Mouse (Mus musculus): ENCODE measurements around the gene Rpl18. TPM values are rescaled to one million over a fixed set of nuclear protein-coding genes. Genes with fewer than 3 reads are reported as not detected.

The Rpl18 gene
- total RNA-seq, 2 experiments from 2014 or later: 318 to 325 TPM

DNA sequence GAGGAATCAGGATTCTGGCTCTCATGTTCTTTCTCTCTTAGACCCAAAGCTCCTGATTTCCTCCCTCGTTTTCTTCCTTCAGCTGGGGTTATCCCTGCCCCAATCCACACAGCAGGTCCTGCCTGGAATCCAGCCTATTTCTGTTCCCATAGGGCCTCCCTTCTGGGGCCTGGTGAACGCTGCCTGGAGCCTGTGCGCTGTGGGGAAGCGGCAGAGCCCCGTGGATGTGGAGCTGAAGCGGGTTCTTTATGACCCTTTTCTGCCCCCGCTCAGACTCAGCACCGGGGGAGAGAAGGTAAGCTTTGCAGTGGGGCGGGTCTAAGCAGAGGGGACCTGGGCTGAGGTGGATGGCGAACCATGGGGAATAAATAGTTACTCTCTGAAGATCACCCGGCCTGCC is 14.2 kb upstream of the Rpl18 start:
- Histone ChIP-seq H3K27ac (peak overlapping the region; percentile 98), H3K4me3 (peak overlapping the region; percentile 66)
- peak in 1 of 2 experiments; percentile 36 for DNase-seq (ENCODE audit: extremely low spot score in 1 of 2, low spot score in 2 of 2)
- TF ChIP-seq CTCF (IDR thresholded peaks at IDR 0.05): no peak
- intact Hi-C loops (cut with DNase I): no loop called here

DNA sequence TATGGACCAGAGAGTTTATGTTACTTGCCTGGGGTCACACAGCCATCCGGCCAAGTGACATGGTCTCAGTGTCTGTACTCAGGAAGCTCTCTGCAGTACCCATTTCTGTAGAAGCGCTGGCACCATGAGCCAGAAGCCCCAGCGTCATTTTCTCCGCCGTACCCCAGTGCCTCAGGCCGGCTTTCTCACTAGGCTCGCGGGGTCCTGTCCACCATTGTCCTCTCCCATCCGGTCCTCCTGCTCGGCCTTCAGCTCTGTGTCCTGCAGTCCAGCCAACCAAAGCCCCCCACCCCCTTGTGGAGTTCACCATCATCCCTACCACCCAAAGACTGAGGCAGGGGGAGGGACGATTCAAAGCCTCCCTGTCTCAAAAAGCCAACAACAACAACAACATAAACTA is 13.7 kb upstream of the Rpl18 start:
- no peak for TF ChIP-seq CTCF (IDR thresholded peaks at IDR 0.05)
- DNase-seq (ENCODE audit: extremely low spot score in 1 of 2, low spot score in 2 of 2): no peak
- intact Hi-C loops (cut with DNase I): no loop called here
- peak overlapping the region; percentile 98 for H3K27ac ChIP-seq
- H3K4me3 ChIP-seq: peak overlapping the region; percentile 66

DNA sequence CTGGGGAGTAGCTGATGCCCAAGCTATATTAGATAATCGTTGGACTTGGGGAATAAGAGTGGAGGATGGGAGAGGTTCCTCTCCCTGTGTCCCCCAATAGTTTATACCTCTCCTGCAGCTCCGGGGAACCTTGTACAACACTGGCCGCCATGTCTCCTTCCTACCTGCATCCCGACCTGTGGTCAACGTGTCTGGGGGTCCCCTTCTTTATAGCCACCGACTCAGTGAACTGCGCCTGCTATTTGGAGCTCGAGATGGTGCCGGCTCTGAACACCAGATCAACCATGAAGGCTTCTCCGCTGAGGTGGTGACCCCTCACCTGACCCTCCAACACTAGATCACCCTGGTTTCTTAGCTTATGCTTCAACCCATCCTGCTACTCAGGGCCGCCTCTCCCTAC is 12.9 kb upstream of the Rpl18 start:
- H3K27ac ChIP-seq: no peak overlapping the region
- no peak for DNase-seq (ENCODE audit: extremely low spot score in 1 of 2, low spot score in 2 of 2)
- TF ChIP-seq CTCF (IDR thresholded peaks at IDR 0.05): no peak
- intact Hi-C loops (cut with DNase I): no loop called here
- H3K4me3 ChIP-seq: no peak overlapping the region

GRCm38 (mm10) chr7:45702809-45703520 is 12.3 kb upstream of the Rpl18 start:
- intact Hi-C loops (cut with DNase I): no loop called here
- H3K4me3 ChIP-seq: no peak overlapping the region
- peak overlapping the region; percentile 98 for H3K27ac ChIP-seq
- TF ChIP-seq CTCF (IDR thresholded peaks at IDR 0.05): no peak
- DNase-seq (ENCODE audit: extremely low spot score in 1 of 2, low spot score in 2 of 2): peak in 1 of 2 experiments; percentile 19

DNA sequence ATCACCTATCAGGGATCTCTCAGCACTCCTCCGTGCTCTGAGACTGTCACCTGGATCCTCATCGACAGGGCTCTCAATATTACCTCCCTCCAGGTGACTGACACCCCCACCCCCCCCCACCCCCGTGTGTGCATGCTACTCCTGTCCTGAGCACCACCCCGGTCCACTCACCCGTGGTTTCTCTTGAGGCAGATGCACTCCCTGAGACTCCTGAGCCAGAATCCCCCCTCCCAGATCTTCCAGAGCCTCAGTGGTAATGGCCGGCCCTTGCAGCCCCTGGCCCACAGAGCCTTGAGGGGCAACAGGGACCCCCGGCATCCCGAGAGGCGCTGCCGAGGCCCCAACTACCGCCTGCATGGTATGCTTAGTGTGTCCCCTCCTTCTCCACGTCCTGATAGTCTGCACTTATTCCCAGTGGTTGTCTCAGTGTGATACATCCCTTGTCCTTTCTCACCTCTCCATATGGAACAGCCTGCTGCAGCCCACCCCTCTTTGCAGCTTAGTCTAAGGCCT is 11.7 kb upstream of the Rpl18 start:
- H3K4me3 ChIP-seq: peak overlapping the region; percentile 57
- intact Hi-C loops (cut with DNase I): no loop called here
- H3K27ac ChIP-seq: peak overlapping the region; percentile 98
- DNase-seq (ENCODE audit: extremely low spot score in 1 of 2, low spot score in 2 of 2): no peak
- TF ChIP-seq CTCF (IDR thresholded peaks at IDR 0.05): no peak

DNA sequence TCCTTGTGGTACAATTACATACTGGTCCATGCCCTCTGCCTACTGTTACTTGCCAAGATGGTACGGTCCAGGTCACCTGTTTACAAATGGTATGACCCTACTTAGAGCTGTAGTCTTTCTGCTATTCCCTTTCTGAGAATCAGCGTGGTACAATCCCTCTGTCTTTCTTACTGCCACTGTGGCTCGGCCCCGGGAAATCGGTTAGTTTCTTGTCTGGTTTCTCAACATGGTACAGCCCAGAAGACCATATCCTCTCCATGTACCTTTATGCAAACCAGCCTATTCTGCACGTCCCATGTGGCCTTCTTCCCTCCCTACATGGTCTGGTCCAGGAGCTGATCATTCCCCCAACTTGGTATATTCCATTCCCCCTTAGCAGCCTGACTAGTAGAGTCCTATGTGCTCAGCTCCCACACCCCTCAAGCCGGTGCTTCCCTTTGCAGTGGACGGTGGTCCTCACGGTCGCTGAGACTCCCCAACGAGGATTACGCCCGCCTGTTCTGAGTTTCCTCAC is 11.2 kb upstream of the Rpl18 start:
- peak; percentile 68 to 75 for DNase-seq (ENCODE audit: extremely low spot score in 1 of 2, low spot score in 2 of 2)
- peak overlapping the region; percentile 57 for H3K4me3 ChIP-seq
- intact Hi-C loops (cut with DNase I): no loop called here

DNA sequence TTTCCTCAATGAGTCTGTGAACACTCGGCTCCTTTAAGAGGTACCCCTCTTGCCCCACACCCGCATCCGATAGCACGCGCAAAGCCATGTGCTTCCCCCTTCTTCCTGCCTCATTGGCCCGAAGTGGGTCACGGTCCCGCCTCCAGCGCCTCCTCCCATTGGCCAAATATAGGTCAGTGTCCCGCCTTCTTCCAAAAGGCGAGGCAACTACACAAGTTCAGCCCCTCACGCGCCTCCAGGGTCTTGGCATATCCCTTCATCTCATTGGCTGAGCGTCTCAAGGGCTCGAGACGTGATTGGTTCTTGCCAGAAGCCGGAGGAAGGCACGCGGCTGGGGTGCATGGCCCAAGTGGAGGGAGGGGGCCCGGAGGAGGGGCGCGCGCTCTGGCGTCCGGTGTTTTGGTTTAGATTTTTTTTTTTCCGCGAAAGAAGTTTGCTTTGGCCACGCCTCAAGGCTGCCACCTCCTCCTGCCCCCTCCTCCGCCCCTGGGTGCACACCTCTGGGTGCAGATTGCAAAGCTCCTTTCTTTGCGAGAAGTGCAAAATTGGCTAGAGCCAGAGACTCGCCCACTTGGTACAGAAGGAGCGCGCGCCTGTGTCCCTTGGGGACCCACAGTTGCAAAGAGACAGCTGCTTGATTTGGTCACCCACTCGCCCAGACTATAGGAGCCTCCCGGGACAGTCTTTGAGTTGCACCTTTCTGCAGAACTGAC is 10.4 kb upstream of the Rpl18 start, which contains the start of gene Dbp:
Gene Dbp (plus strand): TSS at position 359 of the 713 bp plus-strand sequence.
- no peak for TF ChIP-seq CTCF (IDR thresholded peaks at IDR 0.05)
- peak within 1 kb of the TSS; percentile 68 for H3K4me3 ChIP-seq
- DNase-seq (ENCODE audit: extremely low spot score in 1 of 2, low spot score in 2 of 2): peak; percentile 97 to 99
- peak within 1 kb of the TSS; percentile 98 for H3K27ac ChIP-seq
- intact Hi-C loops (cut with DNase I): no loop called here

More for the DNA sequence above, 11.2 kb upstream of the Rpl18 start:
- TF ChIP-seq CTCF (IDR thresholded peaks at IDR 0.05): no peak
- peak overlapping the region; percentile 98 for H3K27ac ChIP-seq

- peak overlapping the region; percentile 98 for H3K27ac ChIP-seq
- intact Hi-C loops (cut with DNase I): no loop called here
- DNase-seq (ENCODE audit: extremely low spot score in 1 of 2, low spot score in 2 of 2): no peak
- H3K4me3 ChIP-seq: peak overlapping the region; percentile 68
- no peak; the same call in 1 of the 2 replicates for TF ChIP-seq CTCF (IDR thresholded peaks at IDR 0.05)
Observed at GRCm38 (mm10) chr7:45705443-45705864, 9.8 kb upstream of the Rpl18 start.

DNA sequence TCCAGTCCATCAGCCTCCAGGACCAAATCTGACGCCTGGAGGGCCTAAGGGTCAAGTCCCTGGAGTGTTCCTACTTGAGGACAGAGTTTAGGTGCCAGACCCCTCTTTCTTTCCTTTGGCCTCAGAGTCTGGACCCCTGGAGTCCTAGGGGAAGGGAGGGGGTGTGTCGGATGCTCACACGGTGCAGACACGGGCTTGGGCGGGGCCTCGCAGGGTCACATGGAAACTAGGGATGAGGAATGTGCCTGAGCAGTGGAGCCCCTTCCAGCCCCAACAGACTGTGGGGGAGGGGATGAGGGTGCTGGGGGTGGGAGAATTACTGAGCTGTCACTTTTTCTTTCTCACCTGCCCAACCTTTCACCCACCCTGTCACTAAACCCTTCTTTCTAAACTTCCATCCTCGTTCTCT is 9.4 kb upstream of the Rpl18 start:
- intact Hi-C loops (cut with DNase I): no loop called here
- H3K4me3 ChIP-seq: peak overlapping the region; percentile 68
- peak overlapping the region; percentile 98 for H3K27ac ChIP-seq
- peak; percentile 65 to 77 for DNase-seq (ENCODE audit: extremely low spot score in 1 of 2, low spot score in 2 of 2)
- no peak for TF ChIP-seq CTCF (IDR thresholded peaks at IDR 0.05)

GRCm38 (mm10) chr7:45706721-45707241 is 8.5 kb upstream of the Rpl18 start:
- peak overlapping the region; percentile 98 for H3K27ac ChIP-seq
- TF ChIP-seq CTCF (IDR thresholded peaks at IDR 0.05): no peak; the same call in 1 of the 2 replicates
- H3K4me3 ChIP-seq: peak overlapping the region; percentile 68
- peak; percentile 86 to 87 for DNase-seq (ENCODE audit: extremely low spot score in 1 of 2, low spot score in 2 of 2)
- intact Hi-C loops (cut with DNase I): no loop called here

- DNase-seq (ENCODE audit: extremely low spot score in 1 of 2, low spot score in 2 of 2): peak; percentile 93 to 94
- no peak for TF ChIP-seq CTCF (IDR thresholded peaks at IDR 0.05)
- peak overlapping the region; percentile 98 for H3K27ac ChIP-seq
- H3K4me3 ChIP-seq: peak overlapping the region; percentile 68
- intact Hi-C loops (cut with DNase I): no loop called here
Observed at GRCm38 (mm10) chr7:45707375-45707967, 7.8 kb upstream of the Rpl18 start.
